Mouse (Mus musculus) spleen, postnatal 14 days (tissue): ENCODE measurements around the gene Gm17657.

ENCODE experiments used
- DNase-seq, 2 experiments: peaks; one replicate each; pipeline ENCODE4 v3.0.0; 2021 to 2022; ENCODE audit warnings: low spot score in 2 of 2

Gene Gm17657

DNA sequence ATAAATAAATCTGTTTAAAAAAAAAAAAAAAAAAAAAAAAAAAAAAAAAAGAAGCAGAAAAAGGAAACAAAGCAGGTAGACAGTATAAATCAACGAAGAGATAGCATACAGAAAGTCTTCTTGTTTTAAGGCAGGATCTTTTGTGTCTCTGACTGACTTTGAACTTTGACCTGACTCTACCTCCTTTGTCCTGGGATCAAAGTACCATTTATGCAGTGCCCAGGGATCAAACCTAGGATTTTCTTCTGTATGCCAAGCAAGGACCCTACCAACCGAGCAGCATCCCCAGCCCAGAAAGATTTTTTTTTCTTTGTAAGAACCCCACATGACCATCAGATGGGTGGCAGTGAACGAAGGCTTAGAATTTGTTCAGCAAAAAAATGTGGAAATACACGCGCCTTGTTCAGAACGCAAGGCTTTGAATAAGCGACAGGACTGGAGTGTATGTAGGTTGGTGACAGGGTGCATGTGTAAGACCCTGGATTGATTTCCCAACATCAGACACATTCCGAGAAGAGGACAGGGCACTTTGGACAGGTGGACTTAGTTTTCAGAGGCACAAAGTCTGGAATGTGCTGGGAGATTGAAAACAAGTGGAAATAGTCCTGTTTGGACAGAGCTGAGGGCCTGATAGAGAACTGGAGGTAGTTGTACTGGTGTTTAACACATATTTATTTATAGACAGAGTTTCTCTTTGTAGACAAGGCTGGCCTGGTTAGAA lies 61.0 kb downstream of the Gm17657 start:
- no peak for DNase-seq

DNA sequence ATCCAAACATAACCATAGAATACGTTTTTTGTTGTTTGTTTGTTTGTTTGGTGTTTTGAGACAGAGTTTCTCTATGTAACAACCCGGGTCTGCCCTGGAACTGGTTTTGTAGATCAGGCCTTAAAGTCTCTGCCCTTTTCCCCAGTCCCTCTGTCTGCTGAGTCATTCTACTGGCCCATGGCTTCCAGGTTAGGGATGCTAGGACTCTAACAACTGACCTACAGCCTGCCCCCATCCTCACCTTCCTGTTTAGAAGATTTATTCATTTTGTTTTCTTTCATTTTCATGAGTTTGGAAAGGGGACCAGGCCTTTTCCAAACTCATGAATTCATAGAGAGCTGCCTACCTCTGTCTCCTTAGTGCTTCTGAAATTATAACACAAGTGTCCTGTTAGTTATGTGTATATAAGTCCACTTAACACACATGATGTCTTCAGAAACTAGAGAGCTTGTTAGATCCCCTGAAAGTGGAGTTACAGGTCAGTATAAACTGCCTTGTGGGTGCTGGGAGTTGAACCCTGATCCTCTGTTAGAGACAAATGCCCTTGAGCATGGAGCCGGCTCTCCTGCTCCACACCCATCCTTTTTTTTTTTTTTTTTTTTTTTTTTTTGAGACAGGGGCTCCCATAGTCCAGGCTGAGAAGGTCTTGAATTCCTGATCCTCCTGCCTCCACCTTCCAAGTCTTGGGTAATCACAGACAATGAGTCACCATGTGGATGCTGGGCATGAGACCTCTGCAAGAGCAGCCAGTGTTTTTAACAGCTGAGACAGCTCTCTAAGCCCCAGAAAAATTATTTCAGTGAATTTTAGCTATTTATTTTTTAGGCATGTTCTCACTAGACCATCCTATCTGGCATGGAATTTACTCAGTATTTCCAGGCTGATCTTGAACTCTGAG lies 63.9 kb downstream of the Gm17657 start:
- DNase-seq: no peak

DNA sequence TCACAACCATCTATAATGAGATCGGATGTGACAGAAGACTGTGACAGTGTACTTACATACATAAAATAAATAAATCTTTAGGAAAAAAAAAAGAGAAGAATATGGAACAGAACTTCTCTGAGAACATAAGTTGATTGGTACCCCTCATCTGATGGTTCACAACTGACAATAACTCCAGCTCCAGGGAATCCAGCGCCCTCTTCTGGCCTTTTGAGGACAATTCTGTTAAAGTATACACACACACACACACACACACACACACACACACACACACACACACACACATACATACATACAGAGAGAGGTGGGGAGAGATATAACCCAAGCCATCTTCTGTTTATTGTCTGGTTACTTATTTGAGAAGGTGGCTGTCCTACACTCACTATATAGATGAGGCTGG lies 65.0 kb downstream of the Gm17657 start:
- no peak for DNase-seq

DNA sequence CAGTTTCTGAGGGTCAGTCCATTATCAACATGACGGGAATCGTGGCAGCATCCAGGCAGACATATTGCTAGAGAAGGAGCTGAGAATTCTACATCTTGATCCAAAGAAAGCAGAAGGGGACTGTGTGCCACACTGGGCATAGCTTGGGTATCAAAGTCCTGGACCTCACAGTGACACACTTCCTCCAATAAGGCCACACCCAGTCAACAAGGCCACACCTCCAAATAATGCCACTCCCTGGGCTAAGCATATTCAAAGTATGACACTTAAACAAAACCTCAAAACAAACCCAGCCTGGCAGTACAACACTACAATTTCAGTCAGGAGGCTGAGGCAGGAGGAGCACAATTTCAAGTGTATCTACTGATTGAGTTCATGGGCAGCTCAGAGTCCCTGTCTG lies 66.2 kb downstream of the Gm17657 start:
- DNase-seq: no peak

DNA sequence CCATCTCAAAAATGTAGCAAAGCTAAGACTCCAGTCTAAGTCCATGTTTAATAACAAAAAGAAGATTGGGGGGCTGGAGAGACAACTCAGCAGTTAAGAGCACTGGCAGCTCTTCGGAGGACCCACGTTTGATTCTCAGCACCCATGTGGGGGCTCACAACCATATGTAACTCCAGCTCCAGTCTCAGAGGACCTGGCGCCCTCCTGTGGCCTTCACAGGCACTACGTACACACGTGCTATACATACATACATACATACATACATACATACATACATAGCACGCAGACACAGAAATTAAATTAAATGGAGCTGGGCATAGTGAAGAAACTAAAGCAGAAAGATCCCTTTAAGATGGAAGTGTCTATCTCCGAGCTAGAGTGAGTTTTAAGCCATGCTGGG lies 66.8 kb downstream of the Gm17657 start:
- DNase-seq: no peak

DNA sequence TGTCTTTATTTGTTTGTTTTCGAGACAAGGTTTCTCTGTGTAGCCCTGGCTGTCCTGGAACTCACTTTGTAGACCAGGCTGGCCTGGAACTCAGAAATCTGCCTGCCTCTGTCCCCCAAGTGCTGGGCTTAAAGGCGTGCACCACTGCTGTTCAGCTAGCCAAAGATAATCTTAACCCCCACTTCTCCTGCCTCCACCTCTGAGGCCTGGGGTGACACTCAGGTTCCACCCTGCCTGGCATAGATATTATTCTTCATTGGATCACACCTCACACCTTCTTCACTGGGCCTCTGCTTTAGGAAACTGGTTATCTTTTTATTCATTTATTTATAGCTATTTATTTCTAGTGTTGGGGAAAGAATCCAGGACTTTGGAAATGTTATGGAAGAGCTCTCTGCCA lies 69.2 kb downstream of the Gm17657 start:
- DNase-seq: no peak

DNA sequence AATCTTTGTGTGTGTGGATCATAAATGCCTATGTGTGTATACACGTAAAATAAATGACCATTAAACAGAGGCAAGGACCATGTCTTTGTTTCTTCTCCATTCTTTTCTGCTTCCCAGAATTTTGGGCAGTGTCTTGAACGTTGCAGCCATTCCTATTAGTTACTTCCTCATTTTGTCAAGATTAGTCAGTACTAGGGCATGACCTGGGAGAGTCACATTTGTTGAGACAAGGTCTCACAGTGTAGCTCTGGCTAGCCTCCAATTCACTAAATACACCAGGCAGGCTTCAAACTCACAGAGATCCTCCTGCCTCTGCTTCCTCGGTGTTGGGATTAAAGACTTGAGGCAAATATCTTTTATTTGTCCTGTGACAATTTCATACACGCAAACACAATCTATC lies 71.2 kb downstream of the Gm17657 start:
- DNase-seq: no peak

DNA sequence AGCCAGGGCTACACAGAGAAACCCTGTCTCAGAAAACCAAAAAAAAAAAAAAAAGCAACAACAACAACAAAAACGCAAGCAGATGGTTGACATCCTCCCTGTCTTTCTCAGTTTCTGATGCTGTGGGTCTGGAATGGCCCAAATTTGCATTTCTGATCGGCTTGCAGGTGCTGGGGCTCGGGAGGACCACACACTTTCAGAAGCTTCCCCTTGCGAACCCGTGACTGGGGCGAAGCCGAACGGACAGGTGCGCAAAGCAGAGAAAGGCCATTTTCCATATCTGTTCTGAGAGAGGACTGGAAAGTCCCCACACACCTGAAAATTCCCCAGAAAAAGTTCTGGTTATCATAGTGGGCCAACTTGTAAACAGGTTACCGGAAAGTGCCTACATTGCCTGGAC lies 72.1 kb downstream of the Gm17657 start:
- no peak for DNase-seq

DNA sequence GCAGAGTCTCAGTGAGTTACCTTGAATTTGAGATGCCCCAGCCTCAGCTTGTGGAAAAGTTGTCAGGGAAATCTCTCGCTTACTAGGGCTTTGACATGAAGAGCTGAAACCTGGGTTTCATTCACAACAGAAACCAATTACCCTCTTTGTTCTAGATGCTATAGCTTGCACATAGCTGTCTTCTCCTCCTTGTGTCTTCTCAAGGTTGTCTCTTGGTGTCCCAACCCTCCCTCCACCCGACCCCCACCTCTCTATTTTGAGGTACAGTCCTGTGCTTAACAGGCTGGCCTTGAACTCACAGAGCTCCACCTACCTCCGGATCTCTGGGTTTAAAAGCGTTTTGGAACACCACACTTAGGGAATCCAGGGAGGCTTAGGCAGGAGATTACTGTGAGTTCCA lies 73.0 kb downstream of the Gm17657 start:
- DNase-seq: no peak

DNA sequence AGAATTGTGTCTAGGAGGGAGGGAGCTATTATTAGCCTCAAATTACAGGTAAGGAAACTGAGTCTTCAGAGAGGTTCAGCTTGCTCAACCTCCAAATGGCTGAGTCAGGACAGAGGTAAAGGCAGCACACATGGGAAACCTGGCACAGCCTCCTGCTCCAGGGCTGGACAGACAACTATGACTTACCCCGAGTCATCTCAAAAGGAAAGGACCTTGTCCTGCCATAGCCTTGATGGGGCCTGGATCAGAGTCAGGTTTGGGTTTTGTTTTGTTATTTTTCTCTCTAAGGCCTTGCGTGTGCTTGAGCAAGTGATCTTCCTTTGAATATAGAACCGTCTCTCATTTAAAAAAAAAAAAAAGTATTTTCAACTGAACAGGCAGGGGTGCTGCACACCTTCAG lies 74.3 kb downstream of the Gm17657 start:
- no peak for DNase-seq

DNA sequence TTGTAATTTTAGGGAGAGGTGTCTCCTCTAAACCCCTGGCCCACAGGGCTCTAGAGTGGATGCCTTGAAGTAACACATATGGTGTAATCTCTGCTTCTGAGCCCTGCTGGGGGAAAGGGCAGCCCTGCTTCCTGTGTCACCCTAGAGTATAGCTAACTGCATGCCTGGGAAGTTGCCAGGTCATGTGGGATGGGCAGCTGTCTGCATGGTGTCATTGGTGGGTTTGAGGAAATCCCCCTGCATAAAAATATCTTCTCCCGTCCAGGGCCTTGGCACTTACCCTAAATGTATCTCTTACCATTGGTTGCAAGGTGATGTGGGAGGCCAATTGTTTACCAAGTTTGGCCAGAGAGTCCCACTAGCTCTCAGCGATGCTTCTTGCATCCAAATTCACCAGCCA lies 75.4 kb downstream of the Gm17657 start:
- no peak for DNase-seq

DNA sequence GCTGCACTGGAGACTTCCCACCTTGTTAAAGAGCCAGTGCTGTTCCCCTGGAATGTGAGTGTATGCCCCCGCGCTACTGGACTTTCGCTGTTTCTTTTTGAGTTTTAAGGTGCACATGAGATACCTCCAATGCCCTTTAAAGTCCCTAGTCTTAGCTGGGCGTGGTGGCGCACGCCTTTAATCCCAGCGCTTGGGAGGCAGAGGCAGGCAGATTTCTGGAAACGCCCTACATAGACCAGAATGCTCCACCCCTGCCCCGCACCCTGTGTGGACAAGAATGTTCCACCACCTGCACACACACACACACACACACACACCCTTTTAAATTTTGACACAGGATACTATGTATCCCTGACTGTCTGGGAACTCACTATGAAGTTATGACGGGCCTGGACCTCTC lies 76.0 kb downstream of the Gm17657 start:
- DNase-seq: no peak
